Mouse (Mus musculus): Measurements from ENCODE around the gene Mst1.

Gene Mst1

DNA sequence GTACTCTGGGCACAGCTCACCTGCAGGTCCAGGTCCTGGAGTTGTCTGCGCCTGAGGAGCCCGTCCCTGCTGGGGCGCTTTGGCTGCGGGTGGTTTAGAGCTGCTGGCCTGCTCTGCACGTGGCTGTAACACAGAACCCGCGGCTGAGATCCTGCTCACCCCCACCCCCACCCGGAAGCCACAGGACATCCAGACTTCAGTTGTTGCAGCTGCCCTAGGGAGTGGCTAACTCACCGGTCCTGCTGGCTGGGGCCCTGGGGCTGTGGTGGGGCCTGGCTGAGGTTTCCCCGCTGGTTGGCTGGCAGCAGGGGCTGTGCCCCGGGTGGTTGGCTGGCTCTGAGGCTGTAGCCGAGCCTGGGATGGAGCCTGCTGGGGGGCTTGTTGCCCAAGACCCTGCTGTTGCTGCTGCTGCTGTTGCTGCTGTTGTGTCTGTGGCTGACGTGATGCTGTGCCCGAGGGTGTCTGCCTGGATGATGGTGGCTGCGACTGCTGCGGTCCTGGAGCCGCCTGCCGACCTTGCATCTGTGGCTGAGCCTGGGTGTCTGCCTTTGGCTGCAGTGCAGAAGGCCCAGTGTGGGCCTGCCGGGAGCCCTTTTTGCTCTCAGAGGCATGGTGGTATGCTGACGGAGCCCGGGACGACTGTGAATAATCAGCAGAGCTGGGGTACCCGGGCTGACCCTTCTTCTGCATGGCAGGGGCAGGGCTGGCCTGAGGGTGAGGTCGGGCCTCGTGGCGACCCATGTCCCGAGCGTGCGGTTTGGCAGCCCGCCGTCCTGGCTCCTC lies 24.7 kb downstream of the Mst1 start:
- DNase-seq: peak; percentile 25 to 37

DNA sequence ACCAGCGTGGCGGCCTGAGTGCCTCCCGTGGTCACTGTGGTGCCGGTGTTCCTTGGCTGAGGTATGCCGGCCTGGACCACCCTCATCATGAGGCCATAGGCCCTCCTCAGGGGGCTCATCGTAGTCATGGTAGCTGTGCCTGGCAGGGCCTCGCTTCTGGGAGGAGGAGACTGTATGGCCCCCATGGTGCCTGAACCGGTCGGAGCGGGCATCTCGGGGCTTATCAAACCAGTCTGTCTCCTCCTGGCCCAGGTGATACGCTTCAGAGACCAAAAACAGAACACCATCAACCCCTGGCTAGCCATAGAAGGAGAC lies 25.3 kb downstream of the Mst1 start:
- no peak for DNase-seq

DNA sequence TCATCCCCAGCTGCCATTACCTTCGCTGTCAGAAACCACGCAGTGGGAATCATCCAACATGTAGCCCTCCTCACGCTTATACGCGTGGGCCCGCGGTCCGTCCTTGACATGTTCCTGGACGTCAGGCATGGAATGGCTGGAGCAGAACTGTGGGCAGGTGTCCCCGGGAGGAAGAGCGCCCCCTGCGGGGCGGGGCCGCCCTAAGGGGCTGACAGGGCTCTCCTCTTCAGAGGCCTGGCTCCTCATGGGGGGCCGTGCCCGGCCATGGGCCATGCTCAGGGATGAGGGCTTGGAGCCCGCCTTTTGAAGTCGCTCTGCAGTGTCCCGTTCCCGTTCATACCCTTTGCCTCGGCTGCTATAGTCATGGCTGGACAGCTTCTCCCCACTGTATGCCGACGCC lies 25.9 kb downstream of the Mst1 start:
- DNase-seq: no peak

DNA sequence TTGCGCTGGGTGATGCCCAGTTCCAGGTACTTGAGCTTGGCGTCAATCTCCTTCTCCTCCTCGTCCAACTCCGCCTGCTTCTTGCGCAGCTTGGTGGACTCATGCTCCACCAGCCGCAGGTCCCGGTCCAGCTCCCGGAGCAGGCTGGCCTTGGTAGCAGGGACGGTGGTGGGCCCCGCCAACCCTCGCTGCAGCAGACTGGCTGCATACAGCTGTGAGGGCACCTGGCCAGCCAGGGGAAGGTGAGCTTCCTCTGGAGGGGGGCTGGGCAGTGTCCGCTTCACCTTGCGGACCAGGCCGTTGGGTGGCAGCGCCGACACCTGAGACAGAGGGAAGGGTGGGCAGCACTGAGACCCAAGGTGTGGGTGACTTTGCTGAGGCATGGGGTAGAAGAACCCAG lies 27.6 kb downstream of the Mst1 start:
- DNase-seq: no peak

GRCm38 (mm10) chr9:108110160-108110559 lies 29.9 kb downstream of the Mst1 start:
- no peak for DNase-seq

DNA sequence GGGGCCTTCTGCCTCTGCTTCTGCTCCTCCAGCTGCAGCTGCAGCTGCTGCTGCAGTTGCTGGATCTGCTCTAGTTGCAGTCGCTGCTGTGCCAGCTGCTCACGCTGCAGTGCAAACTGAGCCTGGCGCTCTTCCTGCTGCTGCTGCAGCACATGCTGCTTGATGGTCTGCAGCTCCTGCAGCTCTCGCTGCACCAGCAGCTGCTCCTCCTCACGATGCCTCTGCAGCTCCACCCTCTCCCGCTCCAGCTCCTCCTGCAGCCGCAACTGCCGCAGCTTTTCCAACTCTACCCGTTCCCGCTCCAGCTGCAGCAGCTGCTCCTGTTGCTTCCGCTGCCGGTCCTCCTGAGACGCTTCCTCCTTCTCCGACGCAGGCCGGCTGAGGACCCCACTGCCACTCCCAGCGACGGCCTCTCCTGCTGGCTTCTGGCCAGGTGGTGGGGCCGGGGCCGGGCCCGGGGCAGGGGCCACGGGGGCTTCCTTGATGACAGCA lies 30.9 kb downstream of the Mst1 start:
- no peak for DNase-seq

DNA sequence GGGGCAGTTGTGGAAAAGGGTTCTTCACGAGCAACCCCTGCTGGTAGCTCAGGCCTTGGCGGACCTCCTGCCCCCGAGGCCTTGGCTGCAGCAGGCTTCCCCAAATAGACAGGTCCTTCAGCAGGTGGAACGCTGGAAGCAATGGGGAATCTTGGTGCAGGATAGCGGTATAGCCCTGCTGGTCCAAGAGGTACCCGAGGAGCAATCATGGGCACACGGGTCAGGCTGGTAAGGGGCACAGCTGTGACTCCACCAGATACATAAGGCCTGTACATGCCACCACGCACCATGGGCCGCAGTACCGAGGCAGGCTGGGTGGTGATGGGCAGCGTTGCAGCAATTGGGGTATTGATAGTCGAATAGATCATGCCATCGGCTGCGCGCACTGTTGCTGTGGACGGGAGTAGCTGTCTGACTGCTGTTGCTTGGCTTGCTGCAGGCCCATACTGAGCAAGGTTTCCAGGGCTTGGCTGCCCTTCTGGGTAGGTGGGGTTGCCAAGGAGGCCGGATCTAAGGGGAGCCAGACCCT lies 31.4 kb downstream of the Mst1 start:
- DNase-seq: no peak

DNA sequence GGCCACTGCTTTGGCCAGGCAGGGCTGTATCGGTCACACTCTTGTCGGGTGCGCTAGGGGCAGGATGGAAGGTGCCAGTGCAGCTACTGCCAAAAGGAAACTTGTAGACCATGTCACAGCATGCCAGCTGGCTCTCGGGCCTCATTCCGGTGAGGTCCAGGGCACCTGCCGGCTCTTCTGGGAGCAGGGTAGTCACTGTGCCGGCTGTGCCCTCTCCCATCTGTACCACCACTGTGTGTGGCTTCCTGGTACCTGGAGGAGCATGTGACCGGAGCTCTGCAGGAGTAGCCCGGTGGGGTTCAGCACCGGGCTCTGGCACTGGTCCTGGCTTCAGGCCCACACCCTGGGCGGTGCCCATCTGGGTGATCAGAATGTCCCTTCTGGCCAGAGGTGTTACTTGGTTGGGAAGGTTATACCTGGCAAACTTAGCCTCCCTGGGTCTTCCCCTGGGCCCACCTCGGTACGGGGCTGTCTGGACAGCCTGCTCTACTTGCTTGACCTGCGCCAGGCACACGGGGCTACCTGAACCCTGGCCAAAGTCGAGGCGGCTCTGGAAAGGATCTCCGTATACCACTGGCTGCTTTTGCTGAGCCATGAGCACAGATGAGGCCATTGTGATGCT lies 32.6 kb downstream of the Mst1 start:
- no peak for DNase-seq

DNA sequence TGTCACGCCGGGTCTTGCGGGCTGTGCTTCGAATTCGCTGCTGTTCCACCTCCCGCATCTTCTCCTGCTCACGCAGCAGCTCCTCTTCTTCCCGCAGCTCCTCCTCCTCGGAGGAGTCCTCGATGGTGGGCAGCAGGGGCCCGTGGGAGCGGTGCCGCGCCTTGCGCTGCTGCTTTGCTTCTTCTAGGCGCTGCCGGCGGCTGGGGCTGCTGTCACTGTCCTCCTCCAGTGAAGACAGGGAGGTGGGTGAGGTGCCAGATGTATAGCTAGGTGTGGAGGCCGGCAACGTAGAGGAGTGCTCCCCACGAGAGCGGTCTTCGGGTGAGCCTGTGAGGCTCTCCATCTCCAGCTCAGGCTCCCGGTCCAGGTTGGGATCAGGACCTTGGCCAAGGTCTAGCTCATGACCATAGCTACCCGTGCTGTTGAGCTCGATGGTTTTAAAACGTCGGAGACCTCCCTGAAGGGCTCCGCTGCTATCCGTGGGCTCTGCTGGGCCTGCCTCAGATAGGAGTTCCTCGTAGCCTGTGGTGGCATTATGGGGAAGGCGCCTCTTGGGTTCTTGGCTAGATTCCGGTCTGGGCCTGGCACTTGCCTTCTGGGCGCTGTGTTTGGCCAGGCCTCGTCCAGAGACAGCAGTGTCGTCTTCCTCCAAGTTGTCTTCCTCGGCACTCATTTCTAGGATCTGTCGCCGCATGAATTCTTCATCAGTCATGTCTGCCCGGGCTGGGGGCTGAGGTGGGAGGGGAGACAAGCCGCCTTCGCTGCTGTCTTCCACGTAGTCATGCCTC lies 35.2 kb downstream of the Mst1 start:
- no peak for DNase-seq

- no peak for DNase-seq
Measured at GRCm38 (mm10) chr9:108117143-108117542, 36.9 kb downstream of the Mst1 start.

GRCm38 (mm10) chr9:108119891-108120411 lies 39.7 kb downstream of the Mst1 start:
- no peak for DNase-seq

- peak; percentile 59 to 71 for DNase-seq
Measured at GRCm38 (mm10) chr9:108120671-108121070, 40.4 kb downstream of the Mst1 start.

GRCm38 (mm10) chr9:108121170-108121969 lies 41.1 kb downstream of the Mst1 start:
- DNase-seq: no peak

DNA sequence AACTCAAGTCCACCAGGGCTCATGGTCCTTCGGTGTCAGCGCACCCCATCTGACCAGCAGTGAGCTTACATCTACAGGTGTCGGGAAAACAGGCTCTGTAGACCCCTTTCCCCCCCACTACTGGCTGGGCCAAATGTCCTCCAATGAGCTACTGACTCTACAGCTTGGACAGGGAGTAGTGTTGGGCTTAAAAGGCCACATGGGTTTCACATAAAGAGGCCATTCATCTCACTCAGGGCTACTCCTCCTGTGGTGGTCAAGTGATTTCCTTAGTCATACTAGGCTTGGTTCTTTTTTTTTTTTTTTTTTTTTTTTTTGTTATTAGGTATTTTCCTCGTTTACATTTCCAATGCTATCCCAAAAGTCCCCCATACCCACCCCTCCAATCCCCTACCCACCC lies 43.7 kb downstream of the Mst1 start:
- no peak for DNase-seq

DNA sequence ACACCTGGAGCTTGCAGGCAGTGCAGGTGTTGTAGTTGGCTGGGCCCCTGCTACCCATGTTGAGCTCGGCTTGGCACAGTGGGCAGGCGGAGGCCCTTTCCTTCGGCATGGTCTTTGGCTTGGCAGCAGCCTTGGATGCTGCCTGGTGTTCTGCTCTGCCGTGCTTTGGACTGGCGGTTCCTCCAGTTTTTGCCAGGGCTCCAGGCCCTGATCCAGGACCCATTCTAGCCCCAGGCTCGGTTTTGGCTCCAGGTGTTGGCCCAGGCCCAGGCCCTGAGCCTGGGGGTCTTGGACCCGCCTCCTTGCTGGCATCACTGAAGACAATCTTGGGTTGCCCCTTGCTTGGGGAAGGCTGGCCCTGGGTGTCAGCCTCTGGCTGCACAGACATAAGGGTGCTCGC lies 45.5 kb downstream of the Mst1 start:
- DNase-seq: no peak

DNA sequence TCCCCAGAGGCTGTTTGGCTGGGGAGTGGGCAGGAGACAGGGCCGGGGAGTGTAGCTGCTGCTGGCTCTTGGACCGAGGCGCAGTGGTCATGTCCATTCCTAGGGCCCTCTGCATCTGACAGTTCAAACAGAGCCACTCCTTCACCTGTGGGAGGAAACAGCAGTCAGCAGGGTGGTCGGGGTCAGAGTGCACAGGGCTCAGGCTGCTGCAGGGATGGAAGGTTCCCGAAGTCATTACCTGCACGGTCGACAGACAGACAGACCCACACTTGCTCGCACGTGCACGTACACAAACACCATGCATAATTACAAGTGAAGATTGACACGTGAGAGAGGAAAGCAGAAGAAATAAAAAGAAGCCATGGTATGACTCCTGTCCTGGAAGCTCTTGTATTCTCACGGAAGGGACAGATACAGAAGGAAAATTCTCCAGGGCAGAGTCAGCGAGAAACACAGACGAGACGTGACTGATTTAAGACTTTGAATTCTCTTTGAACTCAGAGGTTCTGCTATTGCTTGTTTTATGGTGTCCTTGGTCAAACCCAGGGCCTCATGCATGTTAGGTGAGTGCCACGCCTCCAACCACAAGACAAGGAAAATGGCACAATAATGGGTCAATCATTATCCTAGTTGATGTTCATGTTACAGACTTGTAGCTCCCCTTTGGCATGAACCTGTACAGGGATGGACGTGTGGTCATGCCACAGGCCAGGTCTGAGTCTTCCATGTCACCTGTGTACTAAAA lies 46.4 kb downstream of the Mst1 start:
- DNase-seq: no peak

GRCm38 (mm10) chr9:108128248-108128647 lies 48.0 kb downstream of the Mst1 start:
- no peak for DNase-seq

DNA sequence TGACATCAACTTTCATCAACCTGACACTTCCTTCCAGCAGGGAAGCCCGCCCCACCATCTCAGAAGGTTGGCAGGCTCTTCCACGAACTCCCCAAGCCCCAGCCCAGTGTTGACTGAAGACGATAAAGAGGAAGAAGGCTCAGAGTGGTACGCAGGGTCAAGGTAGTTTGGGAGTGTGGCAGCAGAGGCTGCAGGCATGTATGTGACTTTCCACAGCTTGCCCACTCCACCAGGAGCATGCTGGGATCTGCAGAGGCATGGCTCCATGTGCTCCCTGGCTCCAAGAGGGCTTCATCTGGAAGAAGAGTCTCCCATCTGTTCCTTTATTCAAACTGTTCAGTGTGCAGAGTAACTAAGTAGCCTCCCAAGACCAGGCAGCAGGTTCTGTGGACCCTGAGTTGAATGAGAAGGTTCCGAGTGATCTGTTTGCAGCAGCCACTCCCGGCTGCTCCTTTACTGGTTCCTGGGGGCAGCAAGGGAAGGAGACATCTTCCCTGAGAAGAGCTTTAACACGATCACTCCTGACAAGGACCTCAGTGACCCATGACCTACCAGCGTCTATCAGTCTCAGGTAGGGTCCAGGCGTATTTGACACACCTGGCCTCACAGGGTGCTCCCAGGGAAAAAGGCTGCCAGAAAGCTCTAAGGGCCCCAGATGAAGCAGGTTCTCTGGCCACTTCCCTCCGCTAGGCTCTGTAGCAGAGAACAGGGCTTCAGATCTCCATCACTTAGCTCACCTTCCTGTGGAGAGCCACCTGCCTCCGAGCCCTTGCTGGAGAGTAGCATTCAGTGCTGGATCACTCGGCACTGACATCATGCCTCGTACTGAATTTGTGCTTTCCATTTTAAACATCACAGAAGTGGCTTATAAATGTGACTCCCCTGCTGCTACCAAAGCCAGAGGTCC lies 49.1 kb downstream of the Mst1 start:
- DNase-seq: no peak

- DNase-seq: no peak
Measured at GRCm38 (mm10) chr9:108131502-108131901, 51.3 kb downstream of the Mst1 start.

- no peak for DNase-seq
Measured at GRCm38 (mm10) chr9:108132373-108132772, 52.1 kb downstream of the Mst1 start.

DNA sequence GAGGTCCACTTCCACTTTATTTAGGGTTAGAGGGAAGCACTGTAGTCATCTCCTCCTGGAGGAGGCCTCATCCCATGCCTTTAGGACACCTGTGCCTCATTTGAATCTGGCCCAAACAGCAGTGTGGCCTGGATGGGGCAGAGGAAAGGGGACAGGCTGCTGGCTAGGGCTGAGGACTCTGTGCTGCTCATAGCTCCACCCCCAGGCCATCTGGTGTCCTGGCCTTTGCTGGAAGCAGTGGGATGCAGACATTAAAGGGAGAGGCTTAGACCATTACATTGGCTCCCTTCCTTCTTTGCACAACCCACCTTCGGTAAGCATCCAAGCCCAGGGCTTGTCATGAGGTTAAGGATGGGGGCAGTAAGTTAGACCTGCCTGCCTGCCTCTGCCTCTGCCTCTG lies 53.2 kb downstream of the Mst1 start:
- no peak for DNase-seq

All from B cell, adult 2 months (primary cell).